Mouse (Mus musculus) C2C12 (cell line): ENCODE data around the gene Mapk8ip1. TPM values are rescaled to one million over a fixed set of nuclear protein-coding genes. Genes with fewer than 3 reads are reported as not detected.

Experiments
- H3K27me3 ChIP-seq: one replicate; pipeline ENCODE4 v1.6.1; 2011; ENCODE audit not compliant: control insufficient read depth, insufficient read depth, insufficient read length
- H3K36me3 ChIP-seq: one replicate; pipeline ENCODE4 v1.6.1; 2011; ENCODE audit not compliant: control insufficient read depth, insufficient read depth
- H3K4me3 ChIP-seq: one replicate; pipeline ENCODE4 v1.5.1; 2011; ENCODE audit warnings: mild to moderate bottlenecking, control low read depth; ENCODE audit not compliant: poor library complexity, insufficient read depth, severe bottlenecking
- H3K79me2 ChIP-seq: one replicate; pipeline ENCODE4 v1.6.1; 2011; ENCODE audit not compliant: control insufficient read depth, insufficient read depth
- H3K79me3 ChIP-seq: one replicate; pipeline ENCODE4 v1.6.1; 2011; ENCODE audit warnings: low read depth, control low read depth
- H3ac ChIP-seq: one replicate; pipeline ENCODE3; 2011; ENCODE audit warnings: low read depth; ENCODE audit not compliant: control insufficient read depth, insufficient read length
- CEBPB ChIP-seq: IDR thresholded peaks from one replicate; pipeline ENCODE4 v1.6.1; 2011; ENCODE audit warnings: low read depth, mild to moderate bottlenecking, control low read depth, moderate library complexity
- CTCF ChIP-seq: IDR thresholded peaks from one replicate; pipeline ENCODE4 v1.5.1; 2011; ENCODE audit not compliant: control insufficient read depth, insufficient read depth, insufficient read length
- FOSL1 ChIP-seq: IDR thresholded peaks from one replicate; pipeline ENCODE4 v1.8.0; 2011; ENCODE audit warnings: mild to moderate bottlenecking, low read length; ENCODE audit not compliant: poor library complexity, insufficient read depth, severe bottlenecking
- MAX ChIP-seq: IDR thresholded peaks from one replicate; pipeline ENCODE4 v1.6.1; 2011; ENCODE audit warnings: mild to moderate bottlenecking, control low read depth
- MYOD1 ChIP-seq: IDR thresholded peaks from one replicate; pipeline ENCODE4 v1.6.1; 2011; ENCODE audit warnings: low read depth; ENCODE audit not compliant: control insufficient read depth, insufficient read length
- MYOG ChIP-seq: IDR thresholded peaks from one replicate; pipeline ENCODE4 v1.6.1; 2011; ENCODE audit not compliant: control insufficient read depth, insufficient read length; ENCODE audit errors: extremely low read depth
- USF1 ChIP-seq: IDR thresholded peaks from one replicate; pipeline ENCODE4 v1.6.1; 2011; ENCODE audit warnings: low read depth, mild to moderate bottlenecking, control low read depth, moderate library complexity
- polyA plus RNA-seq: library from polyadenylated mRNA; unstranded; fragments of >200 nt; fragmentation: generic; extraction: Trizol; gene quantifications from one replicate; pipeline ENCODE4 v1.2.1, GENCODE M21; 2012; ENCODE audit warnings: missing spikeins

The Mapk8ip1 gene
- polyA plus RNA-seq, 1 experiment: 18.8 TPM

- no peaks in the 10 kb centered on the region for H3K36me3 ChIP-seq
- no peaks in the 10 kb centered on the region for H3K27me3 ChIP-seq
- H3K79me3 ChIP-seq: no peaks in the 10 kb centered on the region
- H3K79me2 ChIP-seq: no peaks in the 10 kb centered on the region
- TF ChIP-seq MYOG (no peak), FOSL1 (no peak), USF1 (no peak), CEBPB (peak; percentile 84), CTCF (no peak), MAX (no peak), MYOD1 (no peak)
- H3K4me3 ChIP-seq: no peak overlapping the region
- peak overlapping the region; percentile 21 for H3ac ChIP-seq
Observed at GRCm38 (mm10) chr2:92434375-92434745, 33.3 kb upstream of the Mapk8ip1 start.

- Histone ChIP-seq H3K79me3 (no peaks in the 10 kb centered on the region), H3K27me3 (no peaks in the 10 kb centered on the region), H3K36me3 (no peaks in the 10 kb centered on the region), H3K79me2 (no peaks in the 10 kb centered on the region), H3ac (peak within 1 kb of the TSS; percentile 97), H3K4me3 (peak within 1 kb of the TSS; percentile 75)
- TF ChIP-seq MAX (peak; percentile 98), CTCF (no peak)
Observed at GRCm38 (mm10) chr2:92433578-92434374, 32.7 kb upstream of the Mapk8ip1 start, which contains the start of gene Cry2. Cry2 (minus strand) TSS chr2:92434043.

- TF ChIP-seq USF1 (no peak), CTCF (no peak), CEBPB (no peak), MYOG (no peak), FOSL1 (no peak)
- peak overlapping the region; percentile 75 for H3K4me3 ChIP-seq
- no peaks in the 10 kb centered on the region for H3K79me2 ChIP-seq
- no peak overlapping the region for H3ac ChIP-seq
- no peaks in the 10 kb centered on the region for H3K36me3 ChIP-seq
- no peaks in the 10 kb centered on the region for H3K79me3 ChIP-seq
- H3K27me3 ChIP-seq: no peaks in the 10 kb centered on the region
Observed at GRCm38 (mm10) chr2:92432299-92433295, 31.5 kb upstream of the Mapk8ip1 start.

- no peaks in the 10 kb centered on the region for H3K36me3 ChIP-seq
- TF ChIP-seq MAX (no peak), CEBPB (no peak), USF1 (no peak), FOSL1 (no peak), MYOG (no peak), CTCF (no peak), MYOD1 (no peak)
- H3K4me3 ChIP-seq: no peak overlapping the region
- H3K27me3 ChIP-seq: no peaks in the 10 kb centered on the region
- H3K79me2 ChIP-seq: no peaks in the 10 kb centered on the region
- H3K79me3 ChIP-seq: no peaks in the 10 kb centered on the region
- no peak overlapping the region for H3ac ChIP-seq
Observed at GRCm38 (mm10) chr2:92431611-92432179, 30.6 kb upstream of the Mapk8ip1 start.

GRCm38 (mm10) chr2:92430723-92431541 lies 29.9 kb upstream of the Mapk8ip1 start:
- Histone ChIP-seq H3K27me3 (no peaks in the 10 kb centered on the region), H3K4me3 (no peak overlapping the region), H3K79me3 (no peaks in the 10 kb centered on the region), H3K36me3 (no peaks in the 10 kb centered on the region), H3K79me2 (no peaks in the 10 kb centered on the region), H3ac (no peak overlapping the region)
- TF ChIP-seq FOSL1 (no peak), USF1 (no peak), MYOG (no peak), MYOD1 (no peak), CEBPB (no peak), MAX (no peak), CTCF (no peak)
